Mouse (Mus musculus) MEL (cell line): ENCODE measurements around the gene Ldah. TPM values are rescaled to one million over a fixed set of nuclear protein-coding genes. Genes with fewer than 3 reads are reported as not detected.
"Not testable (repeated sequence)": the region's sequence is repeated elsewhere in the genome, so short reads cannot be mapped to it uniquely, and the experiment has no call there.

ENCODE experiments used
- DNase-seq: peaks from one replicate; pipeline ENCODE4 v3.0.0; 2011; ENCODE audit warnings: low read depth, low spot score
- H3K27ac ChIP-seq: 2 replicates; pipeline ENCODE4 v1.5.1; 2012; ENCODE audit warnings: low read depth, mild to moderate bottlenecking, control low read depth, low read length, moderate library complexity; ENCODE audit not compliant: control insufficient read depth
- H3K27me3 ChIP-seq, 2 experiments: fragments of 150-350 bp in 1 of 2; sonication (generic) in 1 of 2; 2 replicates each; pipeline ENCODE4 v1.6.1; 2012; ENCODE audit warnings: low read length in 2 of 2, mild to moderate bottlenecking in 2 of 2, improper control_type of control experiment in 1 of 2, moderate library complexity in 1 of 2; ENCODE audit not compliant: insufficient read depth in 2 of 2, control insufficient read depth in 1 of 2
- H3K36me3 ChIP-seq, 2 experiments: 2 replicates each; pipeline ENCODE4 v1.6.1; 2012 to 2014; ENCODE audit warnings: low read length in 2 of 2, improper control_type of control experiment in 1 of 2, inconsistent platforms in 1 of 2, mild to moderate bottlenecking in 1 of 2; ENCODE audit not compliant: insufficient read depth in 2 of 2, control insufficient read depth in 1 of 2
- H3K4me1 ChIP-seq, 2 experiments: fragments of 150-350 bp in 1 of 2; sonication (generic) in 1 of 2; 2 replicates each; pipeline ENCODE4 v1.6.1; 2012; ENCODE audit warnings: low read length in 2 of 2, improper control_type of control experiment in 1 of 2, mild to moderate bottlenecking in 1 of 2; ENCODE audit not compliant: insufficient read depth in 2 of 2, control insufficient read depth in 1 of 2
- H3K4me3 ChIP-seq, 2 experiments: fragments of 150-350 bp in 1 of 2; sonication (generic) in 1 of 2; 2 replicates each; pipeline ENCODE4 v1.5.1; 2012; ENCODE audit warnings: low read depth in 2 of 2, low read length in 2 of 2, mild to moderate bottlenecking in 2 of 2, moderate library complexity in 2 of 2, control low read depth in 1 of 2, improper control_type of control experiment in 1 of 2; ENCODE audit not compliant: control insufficient read depth in 1 of 2, insufficient read depth in 1 of 2
- H3K79me2 ChIP-seq: 2 replicates; pipeline ENCODE4 v1.6.1; 2012; ENCODE audit warnings: mild to moderate bottlenecking, low read length, moderate library complexity; ENCODE audit not compliant: control insufficient read depth, poor library complexity, insufficient read depth
- H3K9ac ChIP-seq: 2 replicates; pipeline ENCODE4 v1.6.1; 2012; ENCODE audit warnings: low read depth, mild to moderate bottlenecking, control low read depth, low read length, moderate library complexity; ENCODE audit not compliant: control insufficient read depth, poor library complexity, severe bottlenecking
- H3K9me3 ChIP-seq: fragments of 150-350 bp; sonication (generic); replicated peaks from 2 replicates; pipeline ENCODE4 v1.6.1; 2012; ENCODE audit warnings: mild to moderate bottlenecking, low read length, improper control_type of control experiment, moderate library complexity; ENCODE audit not compliant: insufficient read depth
- CHD1 ChIP-seq: IDR thresholded peaks from 2 replicates; pipeline ENCODE4 v1.6.1; 2012; ENCODE audit warnings: low read depth, mild to moderate bottlenecking, inconsistent platforms, low read length, improper control_type of control experiment
- CHD2 ChIP-seq: IDR thresholded peaks from 2 replicates; pipeline ENCODE4 v1.6.1; 2011; ENCODE audit warnings: low read length, improper control_type of control experiment
- ELF1 ChIP-seq: IDR thresholded peaks from 2 replicates; pipeline ENCODE4 v1.6.1; 2014; ENCODE audit warnings: low read depth, mild to moderate bottlenecking, inconsistent platforms, low read length, improper control_type of control experiment, moderate library complexity
- EP300 ChIP-seq, 2 experiments: IDR thresholded peaks; 2 replicates each; pipeline ENCODE4 v1.6.1; 2011; ENCODE audit warnings: improper control_type of control experiment in 2 of 2, low read length in 2 of 2, low read depth in 1 of 2, mild to moderate bottlenecking in 1 of 2
- ETS1 ChIP-seq: IDR thresholded peaks from 2 replicates; pipeline ENCODE4 v1.6.1; 2012; ENCODE audit warnings: low read depth, mild to moderate bottlenecking, inconsistent platforms, low read length, improper control_type of control experiment, moderate library complexity
- GABPA ChIP-seq: IDR thresholded peaks from 2 replicates; pipeline ENCODE4 v1.6.1; 2012; ENCODE audit warnings: low read depth, mild to moderate bottlenecking, inconsistent platforms, low read length, improper control_type of control experiment, moderate library complexity
- GATA1 ChIP-seq: IDR thresholded peaks from 2 replicates; pipeline ENCODE4 v1.6.1; 2011; ENCODE audit warnings: low read depth, low read length, improper control_type of control experiment
- HCFC1 ChIP-seq: IDR thresholded peaks from 2 replicates; pipeline ENCODE4 v1.6.1; 2012; ENCODE audit warnings: low read depth, mild to moderate bottlenecking, inconsistent platforms, low read length, improper control_type of control experiment, moderate library complexity
- KAT2A ChIP-seq: conservative IDR thresholded peaks from 2 replicates; pipeline ENCODE4 v1.6.1; 2012; ENCODE audit warnings: low read depth, low read length, improper control_type of control experiment, inconsistent platforms
- MEF2A ChIP-seq: IDR thresholded peaks from 2 replicates; pipeline ENCODE4 v1.6.1; 2014; ENCODE audit warnings: low read depth, mild to moderate bottlenecking, inconsistent platforms, low read length, improper control_type of control experiment; ENCODE audit not compliant: poor library complexity, insufficient replicate concordance, severe bottlenecking; ENCODE audit errors: extremely low read depth
- MXI1 ChIP-seq: IDR thresholded peaks from 2 replicates; pipeline ENCODE4 v1.6.1; 2011; ENCODE audit warnings: mild to moderate bottlenecking, low read depth, low read length, improper control_type of control experiment
- MYB ChIP-seq: IDR thresholded peaks from 2 replicates; pipeline ENCODE4 v1.6.1; 2011; ENCODE audit warnings: mild to moderate bottlenecking, low read depth, low read length, improper control_type of control experiment
- MYC ChIP-seq: IDR thresholded peaks from 2 replicates; pipeline ENCODE4 v1.6.1; 2011; ENCODE audit warnings: low read depth, mild to moderate bottlenecking, low read length, improper control_type of control experiment, moderate library complexity
- NELFE ChIP-seq: IDR thresholded peaks from 2 replicates; pipeline ENCODE4 v1.6.1; 2011; ENCODE audit warnings: low read depth, low read length, improper control_type of control experiment
- POLR2A ChIP-seq, 2 experiments: IDR thresholded peaks; 2 replicates each; pipeline ENCODE4 v1.6.1; 2011 to 2012; ENCODE audit warnings: low read length in 2 of 2, mild to moderate bottlenecking in 2 of 2, control low read depth in 1 of 2, improper control_type of control experiment in 1 of 2, low read depth in 1 of 2, moderate library complexity in 1 of 2; ENCODE audit not compliant: control insufficient read depth in 1 of 2, insufficient read depth in 1 of 2, poor library complexity in 1 of 2
- RCOR1 ChIP-seq: IDR thresholded peaks from 2 replicates; pipeline ENCODE4 v1.6.1; 2012; ENCODE audit warnings: low read depth, mild to moderate bottlenecking, inconsistent platforms, low read length, improper control_type of control experiment
- SIN3A ChIP-seq: IDR thresholded peaks from 2 replicates; pipeline ENCODE4 v1.6.1; 2012; ENCODE audit warnings: low read length, improper control_type of control experiment, inconsistent platforms
- TAL1 ChIP-seq: IDR thresholded peaks from 2 replicates; pipeline ENCODE4 v1.6.1; 2012; ENCODE audit warnings: mild to moderate bottlenecking, inconsistent platforms, low read length, moderate library complexity, mixed read lengths
- TBP ChIP-seq: IDR thresholded peaks from 2 replicates; pipeline ENCODE4 v1.8.0; 2011; ENCODE audit warnings: low read depth, low read length, improper control_type of control experiment
- TCF12 ChIP-seq: IDR thresholded peaks from 2 replicates; pipeline ENCODE4 v1.6.1; 2014; ENCODE audit warnings: low read depth, mild to moderate bottlenecking, inconsistent platforms, low read length, improper control_type of control experiment, moderate library complexity
- USF1 ChIP-seq: IDR thresholded peaks from 2 replicates; pipeline ENCODE4 v1.6.1; 2014; ENCODE audit warnings: low read depth, mild to moderate bottlenecking, inconsistent platforms, low read length, improper control_type of control experiment, moderate library complexity
- ZKSCAN1 ChIP-seq: IDR thresholded peaks from 2 replicates; pipeline ENCODE4 v1.6.1; 2012; ENCODE audit warnings: low read depth, mild to moderate bottlenecking, inconsistent platforms, low read length, improper control_type of control experiment, moderate library complexity
- ZNF384 ChIP-seq: IDR thresholded peaks from 2 replicates; pipeline ENCODE4 v1.6.1; 2012; ENCODE audit warnings: low read depth, mild to moderate bottlenecking, inconsistent platforms, low read length, improper control_type of control experiment
- polyA plus RNA-seq, 2 experiments: library from polyadenylated mRNA; stranded (reverse) in 1 of 2; unstranded in 1 of 2; fragments of >175 nt in 1 of 2; fragments of >200 nt in 1 of 2; gene quantifications; 2 replicates each; pipeline versions ENCODE4 v1.2.1 to v1.2.4; 2012; ENCODE audit warnings: low replicate concordance in 2 of 2, low read depth in 1 of 2; ENCODE audit not compliant: insufficient read length in 2 of 2, insufficient read depth in 1 of 2, missing spikeins in 1 of 2
- total RNA-seq: library from RNA; depleted of rRNA; stranded (reverse); fragments of 300-350 nt; gene quantifications from 2 replicates; pipeline ENCODE4 v1.2.3, GENCODE M21; 2012

The Ldah gene
- total and polyA plus RNA-seq, 3 experiments: 28.6 to 132 (median 44.2) TPM

DNA sequence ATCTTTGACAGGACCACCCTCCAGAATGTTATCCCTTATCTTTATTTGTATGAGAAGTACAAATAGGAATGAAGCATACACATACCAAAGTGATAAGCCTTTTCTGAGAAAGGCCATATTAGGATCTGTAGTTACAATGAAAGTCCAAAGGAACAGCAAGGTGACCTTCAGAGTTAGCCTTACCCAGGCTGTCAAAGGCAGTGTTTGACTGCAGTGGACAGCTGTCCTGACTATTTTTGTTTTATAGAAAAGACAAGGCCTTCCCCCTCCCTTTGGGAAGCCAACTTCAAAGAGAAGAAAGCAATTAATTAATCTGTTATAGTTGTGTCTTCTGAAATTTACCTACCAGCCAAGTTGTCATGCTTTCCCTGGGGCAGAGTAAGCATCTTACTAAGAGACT is 23.4 kb upstream of the Ldah start:
- no peak for DNase-seq
- H3K9ac ChIP-seq: no peak overlapping the region
- no peaks in the 10 kb centered on the region for H3K27me3 ChIP-seq
- H3K4me3 ChIP-seq: no peak overlapping the region
- peaks cover 0 to 18% of the 10 kb centered on the region in 2 experiments; a peak in 2 of 4 replicates for H3K36me3 ChIP-seq
- TF ChIP-seq TCF12 (no peak), CHD1 (no peak), NELFE (no peak), HCFC1 (no peak), ELF1 (no peak), CHD2 (no peak), KAT2A (no peak), MEF2A (no peak), MYB (no peak), RCOR1 (no peak), ZKSCAN1 (no peak), TBP (no peak), MXI1 (no peak), SIN3A (no peak)
- H3K4me1 ChIP-seq: peaks cover 12 to 15% of the 10 kb centered on the region in 2 experiments
- no peaks in the 10 kb centered on the region for H3K9me3 ChIP-seq
- H3K79me2 ChIP-seq: no peaks in the 10 kb centered on the region
- no peak overlapping the region for H3K27ac ChIP-seq

DNA sequence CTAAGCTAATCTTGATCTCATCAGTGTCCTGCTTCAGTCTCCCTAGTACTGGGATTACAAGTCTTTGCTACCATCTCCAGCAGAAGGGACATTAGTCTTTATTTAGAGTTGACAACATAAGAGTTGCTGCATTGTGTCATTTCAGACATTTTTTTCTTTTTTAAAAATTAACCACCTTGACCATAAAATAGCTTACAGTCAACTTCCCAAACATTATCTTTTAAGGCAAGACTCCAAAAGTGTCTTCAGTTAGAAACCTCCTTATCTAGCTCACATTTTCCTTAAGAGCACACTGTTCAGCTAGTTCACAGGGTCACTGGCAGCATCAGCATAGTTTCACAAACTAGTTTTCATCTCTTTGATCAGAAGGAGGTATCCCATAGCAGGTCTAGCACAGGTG is 19.7 kb upstream of the Ldah start:
- no peaks in the 10 kb centered on the region for H3K9me3 ChIP-seq
- H3K27ac ChIP-seq: peak overlapping the region; percentile 49
- H3K4me3 ChIP-seq: no peak overlapping the region
- no peaks in the 10 kb centered on the region for H3K27me3 ChIP-seq
- DNase-seq: peak; percentile 48
- no peaks in the 10 kb centered on the region for H3K79me2 ChIP-seq
- peaks cover 0 to 24% of the 10 kb centered on the region in 2 experiments; a peak in 2 of 4 replicates for H3K36me3 ChIP-seq
- H3K9ac ChIP-seq: no peak overlapping the region
- peaks cover 19 to 20% of the 10 kb centered on the region in 2 experiments for H3K4me1 ChIP-seq
- TF ChIP-seq USF1 (no peak), TAL1 (0 out of 2 replicates have a peak, but pooled peaks have one; percentile 17), TCF12 (peak; percentile 76), GABPA (no peak), CHD2 (no peak), SIN3A (0 out of 2 replicates have a peak, but pooled peaks have one; percentile 30), MYC (no peak), EP300 (IDR thresholded peaks at IDR 0.05; ENCODE audit: low read depth in 1 of 2, low read length in 2 of 2) (peak; percentile 80 to 87), MYB (peak; percentile 48; the same call in 1 of the 2 replicates), GATA1 (peak; percentile 74), ZNF384 (peak; percentile 70), ETS1 (peak; percentile 70; the same call in 1 of the 2 replicates), POLR2A (IDR thresholded peaks at IDR 0.05; ENCODE audit: control insufficient read depth in 1 of 2, insufficient read depth in 1 of 2, low read depth in 1 of 2, low read length in 2 of 2, poor library complexity in 1 of 2) (no peak), NELFE (no peak), ELF1 (no peak)

DNA sequence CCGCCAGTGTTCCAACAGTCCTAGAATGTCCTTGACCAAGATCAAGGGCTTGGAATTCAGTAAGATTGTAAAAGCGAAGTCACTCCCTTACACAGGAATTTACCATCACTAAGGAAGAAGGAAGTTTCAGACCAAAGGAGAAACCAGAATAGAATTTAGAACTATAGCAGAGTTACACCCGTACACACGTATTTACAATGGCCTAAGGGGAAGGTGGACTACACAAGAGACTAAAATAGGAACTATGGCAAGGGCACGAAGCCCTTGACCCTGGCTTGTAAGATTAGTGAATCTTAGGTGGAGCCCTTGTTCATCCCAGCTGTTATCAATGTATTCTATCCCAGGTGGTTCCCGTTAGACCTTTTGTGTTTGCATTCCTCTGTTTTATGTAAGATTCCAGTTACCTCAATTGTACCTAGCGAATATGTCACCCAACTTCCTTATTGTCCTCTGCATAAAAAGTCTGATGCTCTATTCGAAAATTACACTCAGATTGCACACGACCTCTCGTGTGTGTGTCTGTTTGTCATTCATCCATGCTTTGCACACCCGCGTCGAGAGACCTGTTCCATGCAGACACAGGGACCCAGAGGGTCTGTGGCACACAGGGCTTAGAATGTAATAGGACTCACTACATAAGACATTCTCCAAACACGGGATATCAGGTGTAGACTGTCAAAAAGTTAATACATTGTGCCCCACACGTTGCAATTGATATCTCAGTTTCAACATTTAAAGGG is 18.9 kb upstream of the Ldah start:
- not testable (repeated sequence) for H3K27me3 ChIP-seq, H3K9ac ChIP-seq, H3K79me2 ChIP-seq, H3K4me3 ChIP-seq, H3K9me3 ChIP-seq
- peaks cover 0 to 24% of the 10 kb centered on the region in 2 experiments; a peak in 2 of 4 replicates for H3K36me3 ChIP-seq
- peaks cover 19 to 20% of the 10 kb centered on the region in 2 experiments for H3K4me1 ChIP-seq
- DNase-seq: peak; percentile 20
- H3K27ac ChIP-seq: peak overlapping the region; percentile 49
